Mouse (Mus musculus) neural tube, embryonic 11.5 days (tissue): ENCODE data around the gene Spaca4. TPM values are rescaled to one million over a fixed set of nuclear protein-coding genes. Genes with fewer than 3 reads are reported as not detected.

Experiments used
- ATAC-seq: fragments of 200-750 bp; cut with Nextera tagmentation; 2 replicates; pipeline ENCODE4 v1.8.0; 2017; ENCODE audit warnings: moderate number of reproducible peaks, mild to moderate bottlenecking, moderate TSS enrichment, moderate library complexity; ENCODE audit not compliant: insufficient read depth, low FRiP score, low TSS enrichment
- DNase-seq: peaks from one replicate; pipeline ENCODE4 v3.0.0-alpha.2; 2015; ENCODE audit warnings: low spot score
- H3K27ac ChIP-seq: fragments of 300-500 bp; sonication (generic); 2 replicates; pipeline ENCODE4 v1.5.1; 2014; ENCODE audit warnings: low read depth, mild to moderate bottlenecking, low read length
- H3K27me3 ChIP-seq: fragments of 300-500 bp; sonication (generic); 2 replicates; pipeline ENCODE4 v1.6.1; 2014; ENCODE audit warnings: mild to moderate bottlenecking, low read length, mixed read lengths; ENCODE audit not compliant: control insufficient read depth, insufficient read depth
- H3K36me3 ChIP-seq: fragments of 300-500 bp; sonication (generic); 2 replicates; pipeline ENCODE4 v1.6.1; 2014; ENCODE audit warnings: mild to moderate bottlenecking, low read length, moderate library complexity, mixed read lengths; ENCODE audit not compliant: control insufficient read depth, insufficient read depth
- H3K4me1 ChIP-seq: fragments of 300-500 bp; sonication (generic); 2 replicates; pipeline ENCODE4 v1.6.1; 2014; ENCODE audit warnings: low read length, mixed read lengths; ENCODE audit not compliant: control insufficient read depth, insufficient read depth
- H3K4me2 ChIP-seq: fragments of 300-500 bp; sonication (generic); 2 replicates; pipeline ENCODE4 v1.6.1; 2014; ENCODE audit warnings: low read depth, mild to moderate bottlenecking, moderate library complexity
- H3K4me3 ChIP-seq: fragments of 300-500 bp; sonication (generic); 2 replicates; pipeline ENCODE4 v1.5.1; 2014; ENCODE audit warnings: low read depth, low read length
- H3K9ac ChIP-seq: fragments of 300-500 bp; sonication (generic); 2 replicates; pipeline ENCODE4 v1.6.1; 2014; ENCODE audit warnings: mild to moderate bottlenecking, low read length
- H3K9me3 ChIP-seq: fragments of 300-500 bp; sonication (generic); 2 replicates; pipeline ENCODE4 v1.6.1; 2016; ENCODE audit warnings: low read length; ENCODE audit not compliant: control insufficient read depth
- WGBS: fragments of 180-500 bp; shearing (Covaris S2); extraction: QIAGEN DNeasy Blood & Tissue Kit; methylation state at CpG from one replicate; pipeline ENCODE4 v1.1.7; 2014; 5-methylcytosine and 5-hydroxymethylcytosine counted together
- polyA plus RNA-seq: library from polyadenylated mRNA; unstranded; fragments of >200 nt; fragmentation: Nextera tagmentation; extraction: Ambion mirVana; gene quantifications from 2 replicates; pipeline ENCODE4 v1.2.1, GENCODE M21; 2014

Spaca4 gene
- polyA plus RNA-seq, 1 experiment from 2014 or later = not detected

- no peak overlapping the region for H3K4me2 ChIP-seq
- peaks cover 26% of the 10 kb centered on the region for H3K27me3 ChIP-seq
- peaks cover 3% of the 10 kb centered on the region for H3K4me1 ChIP-seq
- no peak for DNase-seq
- H3K36me3 ChIP-seq = no peaks in the 10 kb centered on the region
- ATAC-seq = no peak
- no peak overlapping the region for H3K27ac ChIP-seq
- H3K9ac ChIP-seq = no peak overlapping the region
- H3K4me3 ChIP-seq = no peak overlapping the region
- WGBS = 55% methylated on average over 6 of the region's 6 CpGs
- H3K9me3 ChIP-seq = no peaks in the 10 kb centered on the region
Measured at GRCm38 (mm10) chr7:45755703-45756102, 30.1 kb upstream of the Spaca4 start.

GRCm38 (mm10) chr7:45750162-45750561 lies 24.5 kb upstream of the Spaca4 start:
- no peak overlapping the region for H3K4me3 ChIP-seq
- no peaks in the 10 kb centered on the region for H3K4me1 ChIP-seq
- 83% methylated on average over 9 of the region's 9 CpGs for WGBS
- H3K9ac ChIP-seq = no peak overlapping the region
- H3K36me3 ChIP-seq = no peaks in the 10 kb centered on the region
- no peak overlapping the region for H3K27ac ChIP-seq
- no peaks in the 10 kb centered on the region for H3K9me3 ChIP-seq
- no peak for ATAC-seq
- no peaks in the 10 kb centered on the region for H3K27me3 ChIP-seq
- no peak for DNase-seq
- no peak overlapping the region for H3K4me2 ChIP-seq

GRCm38 (mm10) chr7:45749401-45749800 lies 23.8 kb upstream of the Spaca4 start:
- Histone ChIP-seq H3K4me1 (no peaks in the 10 kb centered on the region), H3K9ac (no peak overlapping the region), H3K4me3 (no peak overlapping the region), H3K9me3 (no peaks in the 10 kb centered on the region), H3K27me3 (no peaks in the 10 kb centered on the region), H3K4me2 (no peak overlapping the region), H3K36me3 (no peaks in the 10 kb centered on the region), H3K27ac (no peak overlapping the region)
- DNase-seq = no peak
- ATAC-seq = no peak
- 52% methylated on average over 7 of the region's 10 CpGs for WGBS

- no peaks in the 10 kb centered on the region for H3K9me3 ChIP-seq
- DNase-seq (no peak), ATAC-seq (no peak)
- H3K4me1 ChIP-seq = no peaks in the 10 kb centered on the region
- H3K4me2 ChIP-seq = no peak overlapping the region
- no peaks in the 10 kb centered on the region for H3K27me3 ChIP-seq
- 86% methylated on average over 7 of the region's 7 CpGs for WGBS
- H3K27ac ChIP-seq = no peak overlapping the region
- H3K4me3 ChIP-seq = no peak overlapping the region
- H3K9ac ChIP-seq = no peak overlapping the region
- no peaks in the 10 kb centered on the region for H3K36me3 ChIP-seq
Measured at GRCm38 (mm10) chr7:45748110-45748509, 22.5 kb upstream of the Spaca4 start.

GRCm38 (mm10) chr7:45747450-45747849 lies 21.8 kb upstream of the Spaca4 start:
- H3K9ac ChIP-seq = no peak overlapping the region
- H3K4me1 ChIP-seq = no peaks in the 10 kb centered on the region
- H3K4me3 ChIP-seq = no peak overlapping the region
- ATAC-seq (no peak), DNase-seq (no peak)
- H3K27ac ChIP-seq = no peak overlapping the region
- WGBS = 90% methylated on average over 5 of the region's 5 CpGs
- H3K27me3 ChIP-seq = no peaks in the 10 kb centered on the region
- no peak overlapping the region for H3K4me2 ChIP-seq
- no peaks in the 10 kb centered on the region for H3K9me3 ChIP-seq
- H3K36me3 ChIP-seq = no peaks in the 10 kb centered on the region

GRCm38 (mm10) chr7:45746518-45746917 lies 20.9 kb upstream of the Spaca4 start:
- Histone ChIP-seq H3K36me3 (no peaks in the 10 kb centered on the region), H3K9me3 (no peaks in the 10 kb centered on the region), H3K4me1 (no peaks in the 10 kb centered on the region), H3K4me2 (no peak overlapping the region), H3K27ac (no peak overlapping the region), H3K4me3 (no peak overlapping the region), H3K27me3 (no peaks in the 10 kb centered on the region), H3K9ac (no peak overlapping the region)
- ATAC-seq (no peak), DNase-seq (no peak)
- WGBS = 64% methylated on average over 6 of the region's 6 CpGs

- no peak overlapping the region for H3K4me2 ChIP-seq
- no peak overlapping the region for H3K27ac ChIP-seq
- no peak overlapping the region for H3K4me3 ChIP-seq
- ATAC-seq (no peak), DNase-seq (peak; percentile 38)
- no peaks in the 10 kb centered on the region for H3K4me1 ChIP-seq
- no peaks in the 10 kb centered on the region for H3K27me3 ChIP-seq
- H3K36me3 ChIP-seq = no peaks in the 10 kb centered on the region
- H3K9ac ChIP-seq = no peak overlapping the region
- 45% methylated on average over 2 of the region's 2 CpGs for WGBS
- no peaks in the 10 kb centered on the region for H3K9me3 ChIP-seq
Measured at GRCm38 (mm10) chr7:45744387-45744786, 18.8 kb upstream of the Spaca4 start.

GRCm38 (mm10) chr7:45742338-45742737 lies 16.7 kb upstream of the Spaca4 start:
- Histone ChIP-seq H3K4me1 (no peaks in the 10 kb centered on the region), H3K9me3 (no peaks in the 10 kb centered on the region), H3K27me3 (0 out of 2 replicates have a peak, but pooled peaks cover 2% of the 10 kb centered on the region), H3K4me3 (no peak overlapping the region), H3K27ac (no peak overlapping the region), H3K36me3 (no peaks in the 10 kb centered on the region), H3K9ac (no peak overlapping the region), H3K4me2 (no peak overlapping the region)
- ATAC-seq (no peak), DNase-seq (no peak)
- 46% methylated on average over 19 of the region's 19 CpGs for WGBS

GRCm38 (mm10) chr7:45741777-45742176 lies 16.2 kb upstream of the Spaca4 start:
- no peak for ATAC-seq
- H3K9ac ChIP-seq = no peak overlapping the region
- WGBS = 41% methylated on average over 11 of the region's 11 CpGs
- 0 out of 2 replicates have a peak, but pooled peaks cover 2% of the 10 kb centered on the region for H3K27me3 ChIP-seq
- no peaks in the 10 kb centered on the region for H3K36me3 ChIP-seq
- no peak overlapping the region for H3K27ac ChIP-seq
- no peak overlapping the region for H3K4me3 ChIP-seq
- no peaks in the 10 kb centered on the region for H3K9me3 ChIP-seq
- no peaks in the 10 kb centered on the region for H3K4me1 ChIP-seq
- no peak for DNase-seq
- no peak overlapping the region for H3K4me2 ChIP-seq
